Mouse (Mus musculus) bone marrow, adult 2 months (tissue): Measurements from ENCODE around the gene Hist1h3d.

Experiments used
- CTCF ChIP-seq: fragments of 200-500 bp; IDR thresholded peaks from 2 replicates; pipeline ENCODE4 v1.5.1; 2011; ENCODE audit warnings: low read length, control low read depth; ENCODE audit not compliant: control insufficient read depth, insufficient read depth
- POLR2A ChIP-seq: fragments of 200-500 bp; IDR thresholded peaks from 2 replicates; pipeline ENCODE4 v1.6.1; 2011; ENCODE audit warnings: low read depth, mild to moderate bottlenecking, control low read depth, low read length, borderline replicate concordance; ENCODE audit not compliant: control insufficient read depth

DNA sequence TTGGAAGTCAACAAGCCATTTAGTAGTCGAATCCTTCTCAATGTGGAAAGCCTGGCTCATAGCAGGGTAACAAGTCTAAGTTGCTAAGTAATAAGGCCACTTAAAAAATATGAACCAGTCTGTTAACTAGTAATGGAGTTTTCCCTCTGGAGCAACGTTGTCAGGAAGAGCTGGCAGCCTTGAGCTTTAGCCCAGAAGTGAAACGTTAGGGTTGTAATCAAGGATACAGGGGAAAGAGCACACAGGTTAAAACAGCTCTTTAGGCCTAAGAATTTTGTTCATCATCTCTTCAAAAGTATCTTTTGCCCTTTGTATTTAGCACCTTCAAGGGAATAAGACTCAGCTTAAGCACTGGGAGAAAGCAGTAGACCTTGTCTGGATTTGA is 24.8 kb upstream of the Hist1h3d start:
- no peak for TF ChIP-seq CTCF
- TF ChIP-seq POLR2A, result no peak
